Mouse (Mus musculus) induced T-regulatory cell, adult 2 months (primary cell): ENCODE measurements at regions not wholly inside any gene's neighbourhood (a gene's known extent, or its start where the extent isn't known, plus 50 kb on each side); places are given as distances from the start of the nearest gene placed in this dataset.
"Not testable (repeated sequence)": the region's sequence is repeated elsewhere in the genome, so short reads cannot be mapped to it uniquely, and the experiment has no call there.

Experiments used
- DNase-seq: peaks from one replicate; pipeline ENCODE4 v3.0.0-alpha.2; 2012; ENCODE audit warnings: low read depth

DNA sequence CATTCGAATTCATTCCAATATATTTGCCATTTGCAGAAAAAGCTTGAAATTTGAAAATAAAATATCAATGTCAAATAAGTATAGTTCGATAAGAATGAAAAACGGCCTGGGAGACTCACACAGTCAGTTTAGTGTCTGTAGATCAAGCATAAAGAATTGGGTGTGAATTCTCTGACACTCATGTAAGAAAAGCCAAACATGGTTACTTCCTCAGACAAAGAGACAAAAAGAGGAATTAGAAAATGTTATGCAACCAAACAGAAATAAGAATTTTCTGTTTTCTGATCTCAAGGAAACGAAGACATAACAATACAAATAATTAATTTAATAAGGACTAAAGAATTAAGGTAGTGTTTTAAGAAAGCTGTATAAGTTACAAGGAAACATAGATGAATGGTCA, 113.7 kb upstream of the Egfr start:
- DNase-seq = no peak

DNA sequence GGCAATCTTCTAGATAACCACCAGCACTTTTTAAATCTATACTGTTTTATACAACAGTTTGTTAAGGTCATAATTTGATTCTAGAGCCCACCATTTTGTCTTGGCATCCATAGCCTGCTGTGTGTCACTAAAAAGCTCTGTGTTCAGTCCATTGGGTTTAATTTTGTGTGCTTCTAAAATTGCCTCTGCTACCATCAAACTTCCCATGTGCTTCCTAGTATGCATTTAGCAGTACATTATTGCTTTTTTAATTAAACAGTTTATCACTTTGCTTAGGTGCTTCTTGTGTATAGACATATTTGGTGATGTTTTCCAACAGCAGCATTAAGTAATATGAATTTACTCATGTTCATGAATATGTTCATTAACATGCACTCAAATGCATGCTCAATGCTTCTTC, 102.4 kb upstream of the Egfr start:
- no peak for DNase-seq

DNA sequence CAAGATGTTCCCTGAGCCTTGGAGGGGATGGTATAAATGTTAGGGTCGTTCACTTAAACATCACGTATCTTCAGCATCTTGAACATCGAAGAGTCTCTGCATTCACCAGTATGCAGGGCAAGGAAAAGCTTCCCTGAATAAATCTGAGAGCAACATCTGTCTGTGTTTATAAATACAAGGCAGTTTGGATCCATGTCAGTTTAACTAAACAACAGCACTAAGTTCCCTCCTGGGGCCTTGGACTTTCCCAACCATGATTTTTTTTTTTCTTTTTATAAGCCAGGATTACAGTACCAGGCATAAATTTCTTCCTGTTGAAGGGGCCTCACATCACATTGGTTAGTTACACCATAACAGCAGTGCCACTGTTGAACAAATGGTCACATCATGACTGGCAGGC, 88.2 kb upstream of the Egfr start:
- no peak for DNase-seq

DNA sequence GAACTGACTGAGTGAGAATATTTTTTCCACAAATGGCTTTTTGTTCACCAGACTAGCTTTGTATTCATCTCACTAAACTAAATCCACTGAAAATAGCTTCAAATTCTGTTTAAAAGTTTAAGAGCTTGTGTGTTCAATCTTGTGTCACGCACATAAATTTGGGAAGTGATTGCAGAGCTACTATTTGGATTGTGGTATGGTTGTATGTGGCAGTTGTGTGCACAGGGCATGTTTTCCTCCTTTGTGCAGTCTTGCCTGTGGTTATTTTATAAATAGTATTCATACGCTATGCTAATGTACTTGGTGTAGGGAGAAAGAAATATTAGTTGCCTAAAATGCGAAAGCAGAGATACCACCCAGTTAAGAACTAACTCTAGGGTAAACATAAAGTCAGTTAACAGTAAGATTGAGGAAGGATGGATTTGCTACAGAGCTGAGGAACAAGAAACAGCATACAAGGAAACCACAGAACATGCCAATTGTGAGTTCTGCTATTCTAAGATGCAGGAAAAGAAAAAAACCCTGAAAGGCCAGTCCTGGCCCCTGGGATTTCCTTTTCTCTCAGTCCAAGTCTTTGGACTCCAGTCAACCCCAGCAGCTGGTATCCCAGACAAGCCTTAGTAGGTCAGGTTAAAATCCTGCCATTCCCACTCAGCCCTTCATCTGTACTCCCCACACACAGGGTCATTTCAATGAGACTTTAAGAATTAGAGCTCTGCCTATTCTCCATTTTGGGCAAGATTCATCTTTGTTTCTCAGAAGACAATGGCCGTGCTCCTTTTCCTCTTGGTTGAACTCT, 82.4 kb upstream of the Egfr start:
- no peak for DNase-seq

- no peak for DNase-seq
Observed at GRCm38 (mm10) chr11:16670282-16670681, 81.7 kb upstream of the Egfr start.

- DNase-seq = not testable (repeated sequence)
Observed at GRCm38 (mm10) chr11:16675951-16676350, 76.1 kb upstream of the Egfr start.

- DNase-seq = no peak
Observed at GRCm38 (mm10) chr11:16683538-16683937, 68.5 kb upstream of the Egfr start.

- DNase-seq = no peak
Observed at GRCm38 (mm10) chr11:16695596-16695995, 56.4 kb upstream of the Egfr start.

DNA sequence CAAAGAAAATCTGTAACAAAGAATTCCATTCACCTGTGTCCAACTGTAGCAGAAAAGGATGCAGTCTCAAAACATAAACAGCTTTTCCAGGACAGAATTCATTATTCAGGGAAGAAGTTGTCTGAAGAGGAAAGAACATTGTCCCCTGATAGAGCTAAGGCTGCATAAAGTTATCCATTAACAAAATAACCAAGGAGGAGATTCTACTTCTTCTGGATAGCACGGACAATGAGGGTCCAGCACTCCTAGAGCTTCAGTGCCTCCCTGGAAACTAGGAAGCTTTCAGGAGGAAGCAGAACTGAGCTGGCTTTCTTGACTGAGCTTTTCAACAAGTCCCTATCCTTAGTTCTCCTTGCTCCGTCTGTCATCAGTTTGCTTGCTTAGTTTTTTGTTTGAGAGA, 55.2 kb upstream of the Egfr start:
- no peak for DNase-seq

- no peak for DNase-seq
Observed at GRCm38 (mm10) chr11:16701826-16702225, 50.2 kb upstream of the Egfr start.
